Mouse (Mus musculus): ENCODE measurements around the gene Bex6. TPM values are rescaled to one million over a fixed set of nuclear protein-coding genes. Genes with fewer than 3 reads are reported as not detected.

The Bex6 gene
- polyA plus RNA-seq, 1 experiment: not detected

GRCm38 (mm10) chr16:32143766-32144165, 35.9 kb upstream of the Bex6 start:
- peaks cover 17% of the 10 kb centered on the region for H3K27me3 ChIP-seq (ENCODE audit: control insufficient read depth, insufficient read depth, insufficient read length)
- H3K36me3 ChIP-seq (ENCODE audit: control insufficient read depth, insufficient read depth): no peaks in the 10 kb centered on the region
- no peak overlapping the region for H3ac ChIP-seq (ENCODE audit: control insufficient read depth, insufficient read length, low read depth)
- TF ChIP-seq FOSL1 (IDR thresholded peaks at IDR 0.05; ENCODE audit: insufficient read depth, low read length, poor library complexity, severe bottlenecking) (no peak), USF1 (IDR thresholded peaks at IDR 0.05; ENCODE audit: low read depth) (no peak), CEBPB (IDR thresholded peaks at IDR 0.05; ENCODE audit: low read depth) (no peak), MAX (IDR thresholded peaks at IDR 0.05) (no peak), MYOG (IDR thresholded peaks at IDR 0.05; ENCODE audit: control insufficient read depth, extremely low read depth, insufficient read length) (no peak), MYOD1 (IDR thresholded peaks at IDR 0.05; ENCODE audit: control insufficient read depth, insufficient read length, low read depth) (no peak), CTCF (IDR thresholded peaks at IDR 0.05; ENCODE audit: control insufficient read depth, insufficient read depth, insufficient read length) (no peak)
- H3K4me3 ChIP-seq (ENCODE audit: insufficient read depth, poor library complexity, severe bottlenecking): no peak overlapping the region
- H3K79me3 ChIP-seq (ENCODE audit: low read depth): no peaks in the 10 kb centered on the region
- H3K79me2 ChIP-seq (ENCODE audit: control insufficient read depth, insufficient read depth): no peaks in the 10 kb centered on the region

DNA sequence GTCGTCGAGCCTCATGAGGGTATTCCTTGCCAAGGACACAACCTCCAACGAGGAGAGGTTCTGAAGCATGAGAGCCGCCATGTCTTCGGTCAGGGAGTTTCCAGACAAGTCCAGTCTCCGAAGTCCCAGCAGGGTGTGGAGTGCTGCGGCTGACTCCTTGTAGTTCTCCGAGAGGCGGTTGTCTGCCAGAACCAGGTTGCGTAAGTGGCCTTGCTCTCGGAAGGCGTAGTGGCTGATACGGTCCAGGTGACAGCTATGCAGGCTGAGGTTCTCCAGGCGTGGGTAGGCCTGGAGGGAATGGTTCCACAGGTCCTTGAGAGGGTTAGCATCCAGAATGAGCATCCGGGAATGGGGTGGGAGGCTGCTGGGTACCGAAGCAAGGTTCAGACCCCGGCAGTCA, 35.0 kb upstream of the Bex6 start:
- Histone ChIP-seq H3K27me3 (ENCODE audit: control insufficient read depth, insufficient read depth, insufficient read length) (peaks cover 17% of the 10 kb centered on the region), H3K79me2 (ENCODE audit: control insufficient read depth, insufficient read depth) (no peaks in the 10 kb centered on the region), H3K79me3 (ENCODE audit: low read depth) (no peaks in the 10 kb centered on the region), H3K36me3 (ENCODE audit: control insufficient read depth, insufficient read depth) (no peaks in the 10 kb centered on the region), H3ac (ENCODE audit: control insufficient read depth, insufficient read length, low read depth) (no peak overlapping the region), H3K4me3 (ENCODE audit: insufficient read depth, poor library complexity, severe bottlenecking) (no peak overlapping the region)
- no peak for TF ChIP-seq USF1 (IDR thresholded peaks at IDR 0.05; ENCODE audit: low read depth)
- no peak for TF ChIP-seq MYOG (IDR thresholded peaks at IDR 0.05; ENCODE audit: control insufficient read depth, extremely low read depth, insufficient read length)
- no peak for TF ChIP-seq MYOD1 (IDR thresholded peaks at IDR 0.05; ENCODE audit: control insufficient read depth, insufficient read length, low read depth)
- no peak for TF ChIP-seq CEBPB (IDR thresholded peaks at IDR 0.05; ENCODE audit: low read depth)
- TF ChIP-seq FOSL1 (IDR thresholded peaks at IDR 0.05; ENCODE audit: insufficient read depth, low read length, poor library complexity, severe bottlenecking): no peak
- TF ChIP-seq MAX (IDR thresholded peaks at IDR 0.05): no peak
- TF ChIP-seq CTCF (IDR thresholded peaks at IDR 0.05; ENCODE audit: control insufficient read depth, insufficient read depth, insufficient read length): no peak

- no peaks in the 10 kb centered on the region for H3K79me2 ChIP-seq (ENCODE audit: control insufficient read depth, insufficient read depth)
- H3K27me3 ChIP-seq (ENCODE audit: control insufficient read depth, insufficient read depth, insufficient read length): peaks cover 12% of the 10 kb centered on the region
- H3K4me3 ChIP-seq (ENCODE audit: insufficient read depth, poor library complexity, severe bottlenecking): no peak overlapping the region
- no peak overlapping the region for H3ac ChIP-seq (ENCODE audit: control insufficient read depth, insufficient read length, low read depth)
- no peaks in the 10 kb centered on the region for H3K36me3 ChIP-seq (ENCODE audit: control insufficient read depth, insufficient read depth)
- H3K79me3 ChIP-seq (ENCODE audit: low read depth): no peaks in the 10 kb centered on the region
- TF ChIP-seq CTCF (IDR thresholded peaks at IDR 0.05; ENCODE audit: control insufficient read depth, insufficient read depth, insufficient read length) (no peak), CEBPB (IDR thresholded peaks at IDR 0.05; ENCODE audit: low read depth) (no peak), MAX (IDR thresholded peaks at IDR 0.05) (no peak), MYOD1 (IDR thresholded peaks at IDR 0.05; ENCODE audit: control insufficient read depth, insufficient read length, low read depth) (no peak), USF1 (IDR thresholded peaks at IDR 0.05; ENCODE audit: low read depth) (no peak), FOSL1 (IDR thresholded peaks at IDR 0.05; ENCODE audit: insufficient read depth, low read length, poor library complexity, severe bottlenecking) (no peak), MYOG (IDR thresholded peaks at IDR 0.05; ENCODE audit: control insufficient read depth, extremely low read depth, insufficient read length) (no peak)
These were observed 31.9 kb upstream of the Bex6 start for GRCm38 (mm10) chr16:32147589-32148207.

- TF ChIP-seq MYOD1 (IDR thresholded peaks at IDR 0.05; ENCODE audit: control insufficient read depth, insufficient read length, low read depth) (no peak), MYOG (IDR thresholded peaks at IDR 0.05; ENCODE audit: control insufficient read depth, extremely low read depth, insufficient read length) (no peak), MAX (IDR thresholded peaks at IDR 0.05) (no peak), CTCF (IDR thresholded peaks at IDR 0.05; ENCODE audit: control insufficient read depth, insufficient read depth, insufficient read length) (no peak), CEBPB (IDR thresholded peaks at IDR 0.05; ENCODE audit: low read depth) (no peak), USF1 (IDR thresholded peaks at IDR 0.05; ENCODE audit: low read depth) (no peak), FOSL1 (IDR thresholded peaks at IDR 0.05; ENCODE audit: insufficient read depth, low read length, poor library complexity, severe bottlenecking) (no peak)
- Histone ChIP-seq H3K79me3 (ENCODE audit: low read depth) (no peaks in the 10 kb centered on the region), H3K79me2 (ENCODE audit: control insufficient read depth, insufficient read depth) (no peaks in the 10 kb centered on the region), H3K36me3 (ENCODE audit: control insufficient read depth, insufficient read depth) (no peaks in the 10 kb centered on the region), H3K4me3 (ENCODE audit: insufficient read depth, poor library complexity, severe bottlenecking) (no peak overlapping the region), H3ac (ENCODE audit: control insufficient read depth, insufficient read length, low read depth) (no peak overlapping the region), H3K27me3 (ENCODE audit: control insufficient read depth, insufficient read depth, insufficient read length) (peaks cover 27% of the 10 kb centered on the region)
These were observed 25.6 kb upstream of the Bex6 start for GRCm38 (mm10) chr16:32153976-32154375.

DNA sequence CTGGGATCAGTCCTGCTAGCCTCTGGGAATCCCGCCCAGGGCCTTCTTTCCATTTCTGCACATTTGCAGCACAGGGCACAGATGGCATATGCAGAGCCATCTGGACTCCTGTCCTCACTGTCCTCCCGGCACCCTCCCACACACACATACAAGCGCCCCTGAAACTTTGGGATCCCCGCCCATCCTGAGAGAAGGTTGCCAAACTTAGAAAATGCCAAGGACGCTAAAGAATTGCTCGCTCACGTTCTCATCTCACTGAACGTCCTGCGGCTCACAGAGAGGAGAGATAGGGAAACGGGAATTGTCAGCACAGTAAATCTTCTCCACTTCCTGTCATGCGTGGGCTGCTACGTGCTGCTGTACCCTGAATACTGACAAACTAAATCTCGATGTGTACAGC, 25.2 kb upstream of the Bex6 start:
- Histone ChIP-seq H3K36me3 (ENCODE audit: control insufficient read depth, insufficient read depth) (no peaks in the 10 kb centered on the region), H3ac (ENCODE audit: control insufficient read depth, insufficient read length, low read depth) (no peak overlapping the region), H3K79me3 (ENCODE audit: low read depth) (no peaks in the 10 kb centered on the region), H3K79me2 (ENCODE audit: control insufficient read depth, insufficient read depth) (no peaks in the 10 kb centered on the region), H3K27me3 (ENCODE audit: control insufficient read depth, insufficient read depth, insufficient read length) (peaks cover 27% of the 10 kb centered on the region), H3K4me3 (ENCODE audit: insufficient read depth, poor library complexity, severe bottlenecking) (no peak overlapping the region)
- TF ChIP-seq USF1 (IDR thresholded peaks at IDR 0.05; ENCODE audit: low read depth) (no peak), CEBPB (IDR thresholded peaks at IDR 0.05; ENCODE audit: low read depth) (no peak)

DNA sequence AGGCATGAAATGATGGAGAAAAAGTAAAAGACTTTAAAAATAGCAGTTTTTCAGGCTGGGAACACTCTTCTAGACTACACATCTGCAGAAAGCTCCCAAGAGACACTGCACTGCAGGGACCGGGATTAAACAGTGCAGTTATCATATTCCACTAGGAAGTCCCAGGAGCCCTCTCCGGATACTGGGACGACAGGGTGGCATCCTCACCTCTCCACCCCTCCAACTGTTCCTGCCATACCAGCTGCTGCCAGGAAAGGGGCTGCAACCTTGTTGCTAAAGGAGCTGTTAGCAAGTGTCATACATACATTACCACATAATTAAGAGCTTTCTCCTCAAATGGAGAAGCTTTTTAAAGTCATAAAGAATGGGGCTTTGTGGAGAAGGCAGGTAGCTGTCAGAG, 22.9 kb upstream of the Bex6 start:
- peaks cover 32% of the 10 kb centered on the region for H3K27me3 ChIP-seq (ENCODE audit: control insufficient read depth, insufficient read depth, insufficient read length)
- no peaks in the 10 kb centered on the region for H3K79me3 ChIP-seq (ENCODE audit: low read depth)
- no peaks in the 10 kb centered on the region for H3K36me3 ChIP-seq (ENCODE audit: control insufficient read depth, insufficient read depth)
- H3K79me2 ChIP-seq (ENCODE audit: control insufficient read depth, insufficient read depth): no peaks in the 10 kb centered on the region
- TF ChIP-seq MAX (IDR thresholded peaks at IDR 0.05) (no peak), USF1 (IDR thresholded peaks at IDR 0.05; ENCODE audit: low read depth) (no peak), CEBPB (IDR thresholded peaks at IDR 0.05; ENCODE audit: low read depth) (no peak), FOSL1 (IDR thresholded peaks at IDR 0.05; ENCODE audit: insufficient read depth, low read length, poor library complexity, severe bottlenecking) (no peak), MYOD1 (IDR thresholded peaks at IDR 0.05; ENCODE audit: control insufficient read depth, insufficient read length, low read depth) (no peak), MYOG (IDR thresholded peaks at IDR 0.05; ENCODE audit: control insufficient read depth, extremely low read depth, insufficient read length) (no peak), CTCF (IDR thresholded peaks at IDR 0.05; ENCODE audit: control insufficient read depth, insufficient read depth, insufficient read length) (no peak)
- no peak overlapping the region for H3K4me3 ChIP-seq (ENCODE audit: insufficient read depth, poor library complexity, severe bottlenecking)
- H3ac ChIP-seq (ENCODE audit: control insufficient read depth, insufficient read length, low read depth): no peak overlapping the region
